Mouse (Mus musculus) CH12.LX (cell line): ENCODE results near the gene Sned1. TPM values are rescaled to one million over a fixed set of nuclear protein-coding genes. Genes with fewer than 3 reads are reported as not detected.

Experiments
- DNase-seq: peaks from one replicate; pipeline ENCODE4 v3.0.0-alpha.2; 2013; ENCODE audit errors: extremely low read depth
- H3K27ac ChIP-seq: 2 replicates; pipeline ENCODE4 v1.5.1; 2012; ENCODE audit warnings: low read depth, mild to moderate bottlenecking, control low read depth, moderate library complexity; ENCODE audit not compliant: insufficient read depth
- H3K27me3 ChIP-seq: replicated peaks from 2 replicates; pipeline ENCODE3; 2012; ENCODE audit warnings: inconsistent platforms
- H3K36me3 ChIP-seq, 2 experiments: replicated peaks in 1 of 2; 2 replicates each; pipeline versions ENCODE3 to v1.6.1; 2012; ENCODE audit warnings: inconsistent platforms in 1 of 2, low read length in 1 of 2, mild to moderate bottlenecking in 1 of 2, mixed read lengths in 1 of 2, moderate library complexity in 1 of 2; ENCODE audit not compliant: control insufficient read depth in 1 of 2, insufficient read depth in 1 of 2
- H3K4me1 ChIP-seq, 2 experiments: 2 replicates each; pipeline ENCODE4 v1.6.1; 2012; ENCODE audit warnings: inconsistent platforms in 1 of 2, moderate library complexity in 1 of 2; ENCODE audit not compliant: insufficient read depth in 2 of 2, control insufficient read depth in 1 of 2
- H3K4me2 ChIP-seq: 2 replicates; pipeline ENCODE4 v1.6.1; 2012; ENCODE audit warnings: low read depth, mild to moderate bottlenecking, control low read depth; ENCODE audit not compliant: poor library complexity, insufficient read depth, severe bottlenecking
- H3K4me3 ChIP-seq, 3 experiments: fragments of 150-350 bp in 1 of 3; sonication (generic) in 1 of 3; replicated peaks in 1 of 3; 2 replicates each; pipeline versions ENCODE3 to v1.5.1; 2011 to 2012; ENCODE audit warnings: low read depth in 2 of 3, low read length in 2 of 3, mild to moderate bottlenecking in 2 of 3, moderate library complexity in 2 of 3, control low read depth in 1 of 3, improper control_type of control experiment in 1 of 3, inconsistent platforms in 1 of 3, mixed read lengths in 1 of 3; ENCODE audit not compliant: poor library complexity in 1 of 3
- H3K79me2 ChIP-seq: replicated peaks from 2 replicates; pipeline ENCODE4 v1.6.1; 2012; ENCODE audit warnings: mild to moderate bottlenecking, moderate library complexity; ENCODE audit not compliant: control insufficient read depth, poor library complexity, insufficient read depth, severe bottlenecking; ENCODE audit errors: extremely low read depth
- H3K9ac ChIP-seq: 2 replicates; pipeline ENCODE4 v1.6.1; 2012; ENCODE audit warnings: low read depth, mild to moderate bottlenecking, control low read depth, moderate library complexity; ENCODE audit not compliant: insufficient read depth
- H3K9me3 ChIP-seq: replicated peaks from 2 replicates; pipeline ENCODE3; 2012; ENCODE audit warnings: low read length, inconsistent platforms, mixed read lengths
- BHLHE40 ChIP-seq: IDR thresholded peaks from 2 replicates; pipeline ENCODE4 v1.6.1; 2011; ENCODE audit warnings: mild to moderate bottlenecking, low read depth, low read length, improper control_type of control experiment
- CHD1 ChIP-seq: IDR thresholded peaks from 2 replicates; pipeline ENCODE4 v1.6.1; 2012; ENCODE audit warnings: low read depth, low read length, improper control_type of control experiment, inconsistent platforms
- CTCF ChIP-seq, 2 experiments: IDR thresholded peaks in 1 of 2; conservative IDR thresholded peaks in 1 of 2; 2 replicates each; pipeline ENCODE4 v1.5.1; 2011 to 2012; ENCODE audit warnings: low read depth in 2 of 2, low read length in 2 of 2, improper control_type of control experiment in 1 of 2, inconsistent platforms in 1 of 2, mild to moderate bottlenecking in 1 of 2, moderate library complexity in 1 of 2
- E2F4 ChIP-seq: IDR thresholded peaks from 2 replicates; pipeline ENCODE4 v1.6.1; 2011; ENCODE audit warnings: low read depth, low read length, improper control_type of control experiment; ENCODE audit not compliant: insufficient replicate concordance
- IRF4 ChIP-seq: IDR thresholded peaks from 2 replicates; pipeline ENCODE4 v1.6.1; 2014; ENCODE audit warnings: low read depth, mild to moderate bottlenecking, inconsistent platforms, low read length, improper control_type of control experiment
- JUN ChIP-seq: IDR thresholded peaks from 2 replicates; pipeline ENCODE4 v1.6.1; 2011; ENCODE audit warnings: low read depth, mild to moderate bottlenecking, low read length, improper control_type of control experiment, moderate library complexity; ENCODE audit not compliant: insufficient read depth
- JUND ChIP-seq: conservative IDR thresholded peaks from 2 replicates; pipeline ENCODE4 v1.6.1; 2011; ENCODE audit warnings: low read depth, low read length, improper control_type of control experiment
- KAT2A ChIP-seq: IDR thresholded peaks from 2 replicates; pipeline ENCODE4 v1.6.1; 2012; ENCODE audit warnings: low read length, improper control_type of control experiment, inconsistent platforms; ENCODE audit not compliant: insufficient replicate concordance
- MAFK ChIP-seq: IDR thresholded peaks from 2 replicates; pipeline ENCODE4 v1.6.1; 2011; ENCODE audit warnings: low read length, improper control_type of control experiment; ENCODE audit not compliant: insufficient replicate concordance
- MEF2A ChIP-seq: IDR thresholded peaks from 2 replicates; pipeline ENCODE4 v1.6.1; 2014; ENCODE audit warnings: low read depth, mild to moderate bottlenecking, inconsistent platforms, low read length, improper control_type of control experiment, borderline replicate concordance
- NELFE ChIP-seq: IDR thresholded peaks from 2 replicates; pipeline ENCODE4 v1.6.1; 2011; ENCODE audit warnings: low read depth, low read length, improper control_type of control experiment
- PAX5 ChIP-seq: IDR thresholded peaks from 2 replicates; pipeline ENCODE4 v1.6.1; 2012; ENCODE audit warnings: low read length, inconsistent platforms, mixed read lengths
- POLR2A ChIP-seq: IDR thresholded peaks from 2 replicates; pipeline ENCODE4 v1.6.1; 2011; ENCODE audit warnings: low read depth, mild to moderate bottlenecking, improper control_type of control experiment, low read length
- POLR2AphosphoS2 ChIP-seq: IDR thresholded peaks from 2 replicates; pipeline ENCODE4 v1.6.1; 2011; ENCODE audit warnings: low read depth, low read length, improper control_type of control experiment
- RCOR1 ChIP-seq: conservative IDR thresholded peaks from 2 replicates; pipeline ENCODE4 v1.6.1; 2012; ENCODE audit warnings: low read depth, mild to moderate bottlenecking, inconsistent platforms, low read length, improper control_type of control experiment
- SMC3 ChIP-seq: IDR thresholded peaks from 2 replicates; pipeline ENCODE4 v1.6.1; 2011; ENCODE audit warnings: low read depth, low read length, improper control_type of control experiment
- dilution Hi-C: fragments of 300-500 bp; cut with MboI; formaldehyde crosslinking; loops from 2 replicates; pipeline ENCODE4 v1.14.3; 2020; ENCODE audit warnings: low sequenced_read_pairs; ENCODE audit not compliant: extremely low pct_unique_long_range_greater_than_20kb, extremely low pct_ligation_motif_present
- in situ Hi-C: fragments of 300-500 bp; cut with MboI; formaldehyde crosslinking; loops from 3 replicates; pipeline ENCODE4 v1.14.3; 2019; ENCODE audit warnings: low sequenced_read_pairs, low pct_ligation_motif_present, low pct_unique_long_range_greater_than_20kb, mixed read lengths
- polyA plus RNA-seq: library from polyadenylated mRNA; unstranded; fragments of >175 nt; gene quantifications from 2 replicates; pipeline ENCODE4 v1.2.1, GENCODE M21; 2012; ENCODE audit warnings: low read depth; ENCODE audit not compliant: insufficient read length
- total RNA-seq, 2 experiments: library from RNA; depleted of rRNA; stranded (reverse); fragments of 300-350 nt in 1 of 2; fragments of >200 nt in 1 of 2; gene quantifications; 2 replicates each; pipeline ENCODE4 v1.2.3; 2012 to 2014

Gene Sned1
- total and polyA plus RNA-seq, 3 experiments: 0.52 to 1.1 (median 0.59) TPM

- Histone ChIP-seq H3K4me1 (peaks cover 0 to 6% of the 10 kb centered on the region in 2 experiments; a peak in 1 of 4 replicates), H3K79me2 (no peaks in the 10 kb centered on the region), H3K27ac (no peak overlapping the region), H3K4me2 (no peak overlapping the region), H3K36me3 (no peaks in the 10 kb centered on the region), H3K9me3 (no peaks in the 10 kb centered on the region), H3K9ac (no peak overlapping the region), H3K4me3 (no peak overlapping the region), H3K27me3 (peaks cover 97% of the 10 kb centered on the region)
- in situ Hi-C loops: no loop called here
- dilution Hi-C loops: no loop called here
- DNase-seq: no peak
- TF ChIP-seq CTCF (conservative IDR thresholded peaks at IDR 0.05 in 1 of 2, IDR thresholded peaks at IDR 0.05 in 1 of 2; ENCODE audit: low read depth in 2 of 2, low read length in 2 of 2) (no peak), E2F4 (no peak), JUN (no peak), MAFK (peak; percentile 83), POLR2A (no peak)
Observed at GRCm38 (mm10) chr1:93211549-93212220, 24.0 kb upstream of the Sned1 start.

DNA sequence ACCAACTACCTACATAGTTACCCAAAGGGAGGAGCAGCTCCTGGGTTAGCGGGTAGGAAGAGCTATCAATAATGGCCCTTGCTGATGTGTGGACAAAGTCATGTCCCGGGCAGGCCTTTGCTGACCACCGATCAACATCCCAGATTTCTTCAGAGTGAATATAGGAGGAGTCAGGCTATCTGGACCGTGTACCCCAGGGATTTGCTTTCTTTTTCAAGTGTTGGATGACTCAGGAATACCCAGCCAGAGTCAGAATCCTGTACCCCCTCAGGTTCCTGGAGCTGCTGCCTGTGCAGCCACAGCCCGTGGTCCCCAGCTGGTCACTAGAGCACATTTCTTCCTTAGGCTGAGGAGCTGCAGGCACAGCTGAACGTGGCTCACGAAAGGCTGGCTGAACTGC lies 23.2 kb upstream of the Sned1 start:
- Histone ChIP-seq H3K4me2 (no peak overlapping the region), H3K9ac (no peak overlapping the region), H3K36me3 (no peaks in the 10 kb centered on the region), H3K4me1 (peaks cover 0 to 6% of the 10 kb centered on the region in 2 experiments; a peak in 1 of 4 replicates), H3K79me2 (no peaks in the 10 kb centered on the region), H3K27me3 (peaks cover 98% of the 10 kb centered on the region), H3K27ac (no peak overlapping the region), H3K9me3 (no peaks in the 10 kb centered on the region), H3K4me3 (no peak overlapping the region)
- no peak for TF ChIP-seq IRF4
- no peak for TF ChIP-seq MEF2A
- no peak for TF ChIP-seq RCOR1
- TF ChIP-seq POLR2AphosphoS2: no peak
- TF ChIP-seq BHLHE40: no peak
- no peak for TF ChIP-seq KAT2A
- no peak for TF ChIP-seq JUND
- TF ChIP-seq E2F4: no peak
- TF ChIP-seq NELFE: no peak
- TF ChIP-seq CHD1: no peak
- TF ChIP-seq PAX5: no peak
- no peak for TF ChIP-seq SMC3
- no peak for DNase-seq
- dilution Hi-C loops: no loop called here
- in situ Hi-C loops: no loop called here
